ENCODE assay signal across 19 mouse cellular contexts in the genomic region with DNA sequence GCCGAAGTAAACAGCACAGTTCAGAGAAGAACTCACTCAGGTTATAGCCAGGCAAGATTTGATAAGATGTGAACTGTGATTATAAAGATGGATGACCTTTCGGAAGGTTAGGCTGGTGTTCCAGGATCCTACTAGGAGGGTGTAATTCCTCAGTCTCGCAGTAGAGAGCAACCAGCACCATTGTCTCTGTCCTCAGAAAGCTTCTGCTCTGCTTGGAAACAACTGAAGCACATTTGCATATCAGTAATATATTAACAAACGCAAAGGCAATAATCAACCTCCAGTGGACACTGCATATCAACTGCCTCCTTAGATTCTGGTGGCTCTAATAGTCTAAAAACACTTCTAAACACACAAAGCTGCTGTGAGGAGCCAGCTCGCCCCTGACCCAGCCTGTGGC. TPM values are rescaled to one million over a fixed set of nuclear protein-coding genes. Genes with fewer than 3 reads are reported as not detected.
DNase-seq lines count a peak whose midpoint lies in the region; ATAC-seq and TF ChIP-seq lines count a peak whose summit lies in the region.
"Had no signal": no experiment of that assay in that cellular context is flagged by ENCODE, and none has a peak within 500 bp of the region (broad histone marks: within the 10 kb centered on the region; RNA-seq: fewer than 3 reads in every experiment).

No protein-coding gene starts in this region.

- H3K36me3 ChIP-seq in hindbrain, postnatal 0 days (ENCODE audit: insufficient read depth, low read length), result no peaks in the 10 kb centered on the region
- H3K36me3 ChIP-seq in hindbrain, embryonic 16.5 days (ENCODE audit: control insufficient read depth, insufficient read depth, low read length), result no peaks in the 10 kb centered on the region
- H3K36me3 ChIP-seq in lung, postnatal 0 days (ENCODE audit: insufficient read depth, low read length), result no peaks in the 10 kb centered on the region
- H3K36me3 ChIP-seq in liver, embryonic 16.5 days (ENCODE audit: control insufficient read depth, insufficient read depth), result peaks cover 3% of the 10 kb centered on the region; the same call in 1 of the 2 replicates
- H3K36me3 ChIP-seq: embryonic facial prominence, embryonic 12.5 days had no signal

- no peaks in the 10 kb centered on the region for H3K4me1 ChIP-seq in hindbrain, postnatal 0 days (ENCODE audit: insufficient read depth, low read length)
- H3K4me1 ChIP-seq in hindbrain, embryonic 16.5 days (ENCODE audit: control insufficient read depth, insufficient read depth, low read depth, low read length), result no peaks in the 10 kb centered on the region
- H3K4me1 ChIP-seq in lung, postnatal 0 days (ENCODE audit: insufficient read depth, low read depth, low read length), result no peaks in the 10 kb centered on the region; the same call in 1 of the 2 replicates
- peaks cover 45% of the 10 kb centered on the region for H3K4me1 ChIP-seq in liver, embryonic 16.5 days (ENCODE audit: control insufficient read depth, low read depth, low read length)

- no peak overlapping the region for H3K4me2 ChIP-seq in hindbrain, postnatal 0 days (ENCODE audit: low read depth, low read length)
- H3K4me2 ChIP-seq in hindbrain, embryonic 16.5 days (ENCODE audit: low read length), result no peak overlapping the region
- H3K4me2 ChIP-seq in lung, postnatal 0 days (replicated peaks; ENCODE audit: low read depth, low read length), result no peak overlapping the region
- H3K4me2 ChIP-seq in liver, embryonic 16.5 days (ENCODE audit: low read depth, low read length), result no peak overlapping the region
- H3K4me2 ChIP-seq: embryonic facial prominence, embryonic 12.5 days; hindbrain, embryonic 13.5 days had no signal

- H3K27me3 ChIP-seq in hindbrain, postnatal 0 days (ENCODE audit: insufficient read depth, low read length), result no peaks in the 10 kb centered on the region
- no peaks in the 10 kb centered on the region for H3K27me3 ChIP-seq in hindbrain, embryonic 16.5 days (replicated peaks; ENCODE audit: control insufficient read depth, insufficient read depth, low read length)
- no peaks in the 10 kb centered on the region for H3K27me3 ChIP-seq in lung, postnatal 0 days (replicated peaks; ENCODE audit: insufficient read depth, low read length)
- no peaks in the 10 kb centered on the region for H3K27me3 ChIP-seq in liver, embryonic 16.5 days (ENCODE audit: control insufficient read depth, insufficient read depth, low read depth, low read length)
- H3K27me3 ChIP-seq: embryonic facial prominence, embryonic 12.5 days; hindbrain, embryonic 13.5 days had no signal

- peak; percentile 29 for TF ChIP-seq CTCF in hindbrain, postnatal 0 days (IDR thresholded peaks at IDR 0.05; ENCODE audit: low read depth)
- TF ChIP-seq CTCF in lung, postnatal 0 days (IDR thresholded peaks at IDR 0.05), result peak; percentile 31

- TF ChIP-seq EP300 in lung, postnatal 0 days (IDR thresholded peaks at IDR 0.05), result no peak

- H3K9me3 ChIP-seq in hindbrain, postnatal 0 days (ENCODE audit: low read length), result no peaks in the 10 kb centered on the region
- no peaks in the 10 kb centered on the region for H3K9me3 ChIP-seq in hindbrain, embryonic 16.5 days (ENCODE audit: control insufficient read depth, low read length)
- H3K9me3 ChIP-seq in lung, postnatal 0 days (ENCODE audit: low read length), result no peaks in the 10 kb centered on the region
- H3K9me3 ChIP-seq in liver, embryonic 16.5 days (replicated peaks; ENCODE audit: control insufficient read depth, low read length), result no peaks in the 10 kb centered on the region
- H3K9me3 ChIP-seq: embryonic facial prominence, embryonic 12.5 days; hindbrain, embryonic 13.5 days had no signal

- no peak overlapping the region for H3K9ac ChIP-seq in hindbrain, postnatal 0 days (replicated peaks; ENCODE audit: low read length)
- H3K9ac ChIP-seq in hindbrain, embryonic 16.5 days (ENCODE audit: low read depth, low read length), result no peak overlapping the region
- H3K9ac ChIP-seq in lung, postnatal 0 days (replicated peaks; ENCODE audit: low read depth), result no peak overlapping the region
- no peak overlapping the region; the same call in 1 of the 2 replicates for H3K9ac ChIP-seq in liver, embryonic 16.5 days (ENCODE audit: low read depth, low read length)
- H3K9ac ChIP-seq: embryonic facial prominence, embryonic 12.5 days; forebrain, postnatal 0 days; hindbrain, embryonic 13.5 days had no signal

- H3K27ac ChIP-seq in hindbrain, postnatal 0 days, result no peak overlapping the region
- no peak overlapping the region for H3K27ac ChIP-seq in hindbrain, embryonic 16.5 days (ENCODE audit: low read depth, low read length)
- no peak overlapping the region for H3K27ac ChIP-seq in lung, postnatal 0 days (ENCODE audit: low read length)
- H3K27ac ChIP-seq in liver, embryonic 16.5 days (ENCODE audit: low read length), result peak overlapping the region; percentile 65
- H3K27ac ChIP-seq: embryonic facial prominence, embryonic 12.5 days; hindbrain, embryonic 13.5 days had no signal

- no peak overlapping the region for H3K4me3 ChIP-seq in hindbrain, postnatal 0 days (ENCODE audit: low read length)
- no peak overlapping the region for H3K4me3 ChIP-seq in hindbrain, embryonic 16.5 days (ENCODE audit: low read length)
- H3K4me3 ChIP-seq in lung, postnatal 0 days (ENCODE audit: low read depth, low read length), result no peak overlapping the region
- no peak overlapping the region for H3K4me3 ChIP-seq in liver, embryonic 16.5 days (ENCODE audit: low read depth, low read length)
- H3K4me3 ChIP-seq: embryonic facial prominence, embryonic 12.5 days; hindbrain, embryonic 13.5 days had no signal

- 80% methylated on average over 5 of the region's 5 CpGs for WGBS in hindbrain, postnatal 0 days
- WGBS in hindbrain, embryonic 16.5 days, result 75% methylated on average over 5 of the region's 5 CpGs
- WGBS in lung, postnatal 0 days, result 71% methylated on average over 5 of the region's 5 CpGs
- 62% methylated on average over 5 of the region's 5 CpGs for WGBS in liver, embryonic 16.5 days (ENCODE audit: insufficient replicate concordance)

- ATAC-seq in hindbrain, postnatal 0 days, result no peak
- no peak for ATAC-seq in hindbrain, embryonic 16.5 days
- ATAC-seq in lung, postnatal 0 days, result no peak
- ATAC-seq in liver, embryonic 16.5 days (ENCODE audit: low read depth), result no peak
- ATAC-seq: activated CD4-positive, CD25-positive, alpha-beta regulatory T cell, adult 4 months; forebrain, postnatal 0 days had no signal

- DNase-seq in hindbrain, postnatal 0 days (ENCODE audit: low spot score), result no peak
- DNase-seq in lung, postnatal 0 days (ENCODE audit: low spot score), result no peak
- DNase-seq in lung, postnatal 25 days (ENCODE audit: low spot score), result no peak
- no peak for DNase-seq in frontal cortex, postnatal 10 days (ENCODE audit: low spot score in 2 of 2)
- no peak for DNase-seq in left cerebral cortex, adult 11 months (ENCODE audit: low spot score)
- DNase-seq in layer of hippocampus, adult 8-10 months (ENCODE audit: low spot score in 2 of 2), result no peak
- DNase-seq: adrenal gland, postnatal 25 days; cerebellum, adult 8-10 months; forebrain, postnatal 0 days; heart, adult 18-20 months; lung, adult 2 months; midbrain, embryonic 14.5 days; retina, postnatal 1 day; thymus, adult 18-20 months had no signal

RNA-seq across cellular contexts. Expression of gene Tbxas1, which starts 47.8 kb away (rescaled TPM):
- total RNA-seq in hindbrain, postnatal 0 days (2014; rRNA removed), result 2.0 and 4.3 TPM in 2 replicates
- 2.1 and 2.4 TPM in 2 replicates for polyA plus RNA-seq in hindbrain, postnatal 0 days (2015; fragmentation: Nextera tagmentation; extraction: Ambion mirVana)
- polyA plus RNA-seq in hindbrain, embryonic 16.5 days (2015; fragmentation: Nextera tagmentation; extraction: Ambion mirVana), result 2.0 and 2.9 TPM in 2 replicates
- 5.3 and 5.5 TPM in 2 replicates for polyA plus RNA-seq in lung, postnatal 0 days (2015; fragmentation: Nextera tagmentation; extraction: Ambion mirVana)
- polyA plus RNA-seq in liver, embryonic 16.5 days (2015; fragmentation: Nextera tagmentation; extraction: Ambion mirVana), result 10.8 and 12.8 TPM in 2 replicates
- total RNA-seq in layer of hippocampus, adult 8-10 months (2022), result 10 to 100 TPM in 2 of 4 experiments, 1 to 10 TPM in 2; 2.1 to 16.8 (median 7.6) TPM

RNA-seq across cellular contexts. Expression of gene Hipk2, which starts 48.5 kb away (rescaled TPM):
- total RNA-seq in hindbrain, postnatal 0 days (2014; rRNA removed), result 60.3 and 67.8 TPM in 2 replicates
- 24.9 and 25.3 TPM in 2 replicates for polyA plus RNA-seq in hindbrain, postnatal 0 days (2015; fragmentation: Nextera tagmentation; extraction: Ambion mirVana)
- polyA plus RNA-seq in hindbrain, embryonic 16.5 days (2015; fragmentation: Nextera tagmentation; extraction: Ambion mirVana), result 30.3 and 33.5 TPM in 2 replicates
- polyA plus RNA-seq in lung, postnatal 0 days (2015; fragmentation: Nextera tagmentation; extraction: Ambion mirVana), result 18.4 and 23.0 TPM in 2 replicates
- polyA plus RNA-seq in liver, embryonic 16.5 days (2015; fragmentation: Nextera tagmentation; extraction: Ambion mirVana), result 17.5 and 19.8 TPM in 2 replicates
- total RNA-seq in layer of hippocampus, adult 8-10 months (2022), result 10 to 100 TPM; 64.8 to 69.9 (median 67.6) TPM
